Mouse (Mus musculus) naive thymus-derived CD4-positive, alpha-beta T cell, adult 2 months (primary cell): Measurements from ENCODE around the gene Rnd3.

Experiments
- DNase-seq: peaks from one replicate; pipeline ENCODE4 v3.0.0-alpha.2; 2011; ENCODE audit warnings: low read depth

Rnd3 gene

DNA sequence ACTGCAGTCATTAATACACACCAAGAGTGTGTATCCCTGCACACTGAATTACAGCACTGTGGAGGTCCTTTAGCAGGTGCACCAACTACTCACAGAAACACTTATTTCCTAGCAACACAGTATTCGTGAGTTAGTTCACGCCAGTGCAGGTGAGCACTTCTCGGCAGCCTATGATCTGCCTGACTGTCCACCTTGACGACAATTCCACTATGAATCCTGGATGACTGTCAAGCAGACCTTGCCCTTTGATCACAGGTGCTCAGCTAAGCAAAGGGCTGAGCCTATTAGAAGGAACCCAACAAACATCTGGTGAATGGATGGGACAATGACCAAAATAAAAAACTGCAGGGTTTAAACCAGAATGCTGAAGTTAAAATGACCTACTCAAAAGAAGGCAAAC, 20.8 kb downstream of the Rnd3 start:
- DNase-seq = no peak

DNA sequence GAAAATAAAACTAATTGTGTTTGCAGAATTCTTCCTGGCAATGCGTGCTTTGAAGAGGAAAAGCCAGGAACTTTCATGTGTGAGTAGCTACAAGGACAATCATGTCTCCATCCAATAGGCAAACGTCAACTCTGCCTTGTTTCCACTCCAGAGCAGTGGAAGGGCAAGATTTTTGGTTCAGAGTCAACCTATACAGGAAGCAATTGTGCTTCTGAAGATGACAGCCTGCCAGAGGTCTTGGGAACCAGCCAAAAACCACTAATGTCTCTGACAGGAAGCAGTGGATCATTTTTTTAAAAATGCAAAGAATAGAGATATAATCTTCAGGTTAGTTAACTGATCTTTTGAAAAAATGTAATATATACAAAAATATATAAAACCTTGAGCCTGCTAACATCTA, 38.6 kb downstream of the Rnd3 start:
- no peak for DNase-seq

DNA sequence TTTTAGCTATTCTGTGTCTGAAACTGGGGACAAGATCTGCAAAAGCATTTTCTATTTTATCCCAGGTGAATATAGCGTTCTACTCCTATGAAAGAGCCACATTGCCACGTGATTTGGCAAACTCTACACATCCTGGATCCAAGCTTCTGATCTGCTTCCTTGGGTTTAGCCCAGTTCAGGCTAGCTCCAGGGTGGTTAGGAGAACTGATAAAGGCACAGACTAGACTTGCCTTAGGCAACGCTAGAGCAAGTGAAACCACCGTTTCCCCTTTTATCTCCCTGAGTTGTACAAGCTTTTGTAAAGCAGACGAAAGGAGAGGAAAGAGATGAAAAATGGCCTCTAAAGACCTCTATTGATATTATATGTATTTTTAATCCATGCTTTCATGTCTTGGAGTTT, 40.3 kb downstream of the Rnd3 start:
- DNase-seq = no peak

DNA sequence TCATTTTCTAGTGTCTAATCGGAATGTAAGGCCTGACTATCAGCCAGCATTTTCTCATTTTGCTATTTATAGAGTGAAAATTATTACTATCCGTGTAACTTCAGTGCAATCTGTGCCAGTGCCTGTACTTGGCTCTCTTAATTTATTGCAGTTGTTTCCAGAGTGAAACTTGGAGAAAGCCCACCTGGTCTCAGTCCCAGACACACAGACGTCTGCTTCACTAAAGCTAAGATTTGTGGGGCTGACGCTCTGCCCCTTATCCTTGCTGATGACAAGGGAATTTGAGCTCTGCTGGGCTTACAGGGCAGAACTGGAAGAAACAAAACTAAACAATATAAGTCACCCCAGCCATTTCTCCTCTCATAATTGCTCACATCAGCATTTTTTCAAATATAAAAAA, 47.7 kb downstream of the Rnd3 start:
- DNase-seq = no peak

DNA sequence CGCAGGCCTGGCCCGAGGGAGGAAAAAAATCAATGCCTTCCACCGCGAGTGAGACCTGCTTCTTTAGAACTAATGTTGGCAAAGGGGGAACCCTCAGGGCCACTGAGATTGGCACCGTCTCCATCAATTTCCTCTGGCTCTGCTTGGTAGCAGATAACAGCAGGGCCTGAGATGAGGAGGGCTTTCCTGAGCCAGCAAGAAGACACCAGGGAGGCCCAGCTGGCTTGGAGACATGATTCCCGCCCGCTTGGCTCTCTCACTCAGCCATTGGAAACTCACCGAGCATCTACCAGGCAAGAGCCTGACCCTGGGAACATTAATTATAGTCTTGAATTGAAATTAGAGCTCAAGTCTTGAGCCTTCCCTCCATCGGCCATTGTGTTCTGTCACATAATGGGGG, 48.9 kb downstream of the Rnd3 start:
- DNase-seq = no peak

DNA sequence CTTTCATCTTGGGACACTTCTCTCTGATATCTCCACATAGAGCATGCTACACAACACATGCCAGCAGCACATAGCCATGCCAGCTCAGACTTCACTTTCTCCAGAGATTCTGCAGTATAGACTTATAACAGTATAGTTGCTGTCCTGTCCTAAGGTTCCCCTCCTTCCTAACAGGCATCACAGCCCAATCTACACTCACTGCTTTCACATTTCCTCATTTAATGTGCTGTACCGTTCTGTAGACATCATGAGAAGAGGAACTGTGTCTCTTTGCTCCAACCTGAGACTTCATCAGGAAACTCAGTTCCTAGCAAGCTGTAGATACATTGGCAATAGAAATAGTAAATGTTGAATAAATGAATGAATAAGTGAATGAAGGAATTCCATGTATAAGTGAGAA, 49.7 kb downstream of the Rnd3 start:
- DNase-seq = no peak

DNA sequence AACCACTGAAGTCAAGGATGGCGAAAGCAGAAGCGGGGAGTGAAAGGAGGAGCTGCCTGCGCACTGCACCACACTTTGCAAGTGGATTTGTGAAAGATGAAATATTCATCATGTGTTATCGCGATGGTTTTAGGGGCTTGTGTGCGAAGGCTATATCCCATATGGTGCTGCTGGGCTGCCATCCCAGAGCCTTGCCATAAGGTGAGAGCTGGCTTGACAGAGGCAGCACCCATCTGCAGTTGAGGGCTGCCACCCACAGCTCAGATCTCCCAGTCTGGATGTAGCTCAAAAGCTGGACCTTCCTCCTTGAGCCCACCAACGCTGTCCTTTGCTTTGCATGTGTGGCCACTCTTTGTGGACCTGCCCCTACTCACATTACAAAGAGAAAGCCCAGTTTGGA, 58.2 kb downstream of the Rnd3 start:
- DNase-seq = no peak

DNA sequence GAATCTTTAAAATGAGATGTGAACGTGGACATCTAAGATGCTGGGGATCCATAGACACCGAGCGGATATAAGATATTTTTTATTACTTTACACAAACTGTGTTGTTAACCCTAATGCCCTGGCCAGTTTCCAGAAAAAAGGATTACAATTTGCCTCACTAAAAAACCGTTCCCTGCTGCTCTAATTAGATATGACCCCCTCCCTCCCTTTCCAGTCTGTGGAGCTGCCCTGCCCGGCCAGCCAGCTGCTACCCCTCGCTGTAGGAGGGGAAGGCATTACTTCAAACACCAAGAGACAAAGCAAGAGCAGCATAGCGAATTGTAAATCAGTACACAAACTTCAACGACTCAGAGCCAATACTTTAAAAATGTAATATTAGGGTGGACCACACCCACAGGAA, 58.9 kb downstream of the Rnd3 start:
- DNase-seq = no peak

DNA sequence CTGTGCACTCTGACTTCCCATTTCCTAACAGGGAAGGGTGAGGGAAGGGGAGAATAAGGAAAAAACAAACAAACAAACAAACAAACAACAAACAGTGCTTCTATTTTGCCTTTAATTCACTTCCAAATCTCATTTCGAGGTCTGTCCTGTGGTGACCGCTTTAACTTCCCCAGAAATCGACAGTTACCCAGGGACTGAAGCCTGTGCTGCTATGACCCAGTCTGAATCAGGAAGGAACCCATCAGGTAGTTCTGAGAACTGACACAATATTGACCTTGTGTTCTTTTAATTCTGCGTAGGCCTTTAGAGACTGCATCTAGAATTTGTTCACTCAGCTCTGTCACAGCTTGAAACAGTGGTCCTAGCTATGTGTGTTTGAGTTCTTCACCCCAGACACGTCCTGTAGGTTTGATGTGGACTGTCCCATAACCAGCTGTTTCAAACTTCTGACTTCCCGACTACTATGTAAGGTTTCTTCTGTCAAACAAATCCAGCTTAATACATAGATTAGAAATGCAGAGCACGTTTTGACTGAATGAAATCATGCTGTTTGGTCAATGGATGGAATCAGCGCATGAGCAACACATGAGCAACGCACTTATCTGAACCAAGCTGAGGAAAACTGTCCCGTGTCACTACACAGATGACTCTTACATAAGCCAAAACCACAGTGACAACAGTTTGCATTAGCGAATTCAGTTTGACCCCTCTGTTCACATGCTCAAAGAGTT, 59.9 kb downstream of the Rnd3 start:
- no peak for DNase-seq

DNA sequence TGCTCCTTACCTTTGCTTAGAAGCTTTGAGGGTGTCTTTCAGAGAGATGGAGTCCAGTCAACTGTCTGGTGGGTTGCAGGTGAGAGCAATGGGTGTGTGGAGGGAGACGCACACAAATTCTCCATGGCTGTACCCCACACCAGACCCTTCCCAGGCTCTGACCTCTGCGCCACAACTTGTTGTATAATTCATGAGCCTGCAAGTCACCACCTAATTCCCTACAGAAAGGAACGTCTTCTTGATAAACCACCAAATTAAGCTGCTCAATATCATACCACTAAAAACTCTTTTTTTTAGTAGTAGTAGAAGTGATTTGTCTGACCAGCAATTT, 60.8 kb downstream of the Rnd3 start:
- no peak for DNase-seq

DNA sequence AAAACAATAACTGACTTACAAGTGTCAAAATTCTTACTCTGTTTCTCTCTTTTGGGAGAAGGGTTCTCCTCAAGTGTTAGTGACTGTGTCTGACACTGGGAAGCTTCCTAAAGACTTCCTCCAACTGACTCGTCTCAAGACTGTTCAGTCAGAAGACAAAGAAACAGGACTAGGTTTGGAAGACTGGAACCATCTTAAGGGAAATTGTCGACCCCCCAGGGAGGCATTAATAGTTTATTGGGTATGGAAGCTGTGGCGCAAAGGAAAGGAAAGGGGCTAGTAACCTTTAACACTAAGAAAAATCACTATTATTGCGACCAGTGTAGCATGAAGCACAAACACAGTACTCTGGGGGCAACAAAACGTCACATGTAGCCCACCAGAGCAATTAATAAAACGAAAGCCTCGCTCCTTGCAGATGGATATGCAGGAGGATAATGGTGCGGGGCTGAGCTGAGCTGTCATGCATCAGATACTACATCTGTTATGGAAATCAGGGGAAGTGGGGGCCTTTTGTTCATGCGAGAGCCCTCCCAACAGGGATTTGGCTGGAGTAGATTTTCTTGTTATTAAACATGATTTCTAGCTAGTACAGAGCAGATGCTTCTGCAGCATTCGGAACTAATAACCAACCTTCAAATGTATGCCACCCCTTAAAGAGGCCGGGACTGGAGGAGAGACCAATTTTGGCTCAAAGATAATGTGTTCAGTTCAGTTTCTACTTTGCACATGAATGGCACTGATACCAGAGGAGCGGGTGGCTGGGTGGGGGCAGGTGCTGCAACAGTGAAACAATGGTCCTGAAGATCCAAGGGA, 61.4 kb downstream of the Rnd3 start:
- no peak for DNase-seq

DNA sequence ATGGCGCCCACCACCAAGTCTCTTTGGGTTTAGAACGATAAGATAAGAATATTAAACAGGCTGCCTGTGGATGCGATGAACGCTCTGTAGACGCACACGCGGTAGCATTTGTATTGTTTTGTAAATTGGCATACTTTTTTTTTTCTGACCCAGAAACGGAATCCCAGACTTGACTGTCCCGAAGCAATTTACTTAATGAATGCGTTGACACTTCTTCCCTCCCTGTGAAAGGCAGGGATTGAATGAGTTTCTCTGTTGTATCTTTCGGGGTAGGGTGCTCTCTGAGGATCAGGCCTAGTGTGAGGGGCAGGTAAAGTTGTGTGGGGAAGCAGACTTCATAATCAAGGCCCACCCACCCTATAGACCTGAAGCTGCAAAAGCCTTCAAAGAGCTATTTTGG, 63.8 kb downstream of the Rnd3 start:
- DNase-seq = no peak

DNA sequence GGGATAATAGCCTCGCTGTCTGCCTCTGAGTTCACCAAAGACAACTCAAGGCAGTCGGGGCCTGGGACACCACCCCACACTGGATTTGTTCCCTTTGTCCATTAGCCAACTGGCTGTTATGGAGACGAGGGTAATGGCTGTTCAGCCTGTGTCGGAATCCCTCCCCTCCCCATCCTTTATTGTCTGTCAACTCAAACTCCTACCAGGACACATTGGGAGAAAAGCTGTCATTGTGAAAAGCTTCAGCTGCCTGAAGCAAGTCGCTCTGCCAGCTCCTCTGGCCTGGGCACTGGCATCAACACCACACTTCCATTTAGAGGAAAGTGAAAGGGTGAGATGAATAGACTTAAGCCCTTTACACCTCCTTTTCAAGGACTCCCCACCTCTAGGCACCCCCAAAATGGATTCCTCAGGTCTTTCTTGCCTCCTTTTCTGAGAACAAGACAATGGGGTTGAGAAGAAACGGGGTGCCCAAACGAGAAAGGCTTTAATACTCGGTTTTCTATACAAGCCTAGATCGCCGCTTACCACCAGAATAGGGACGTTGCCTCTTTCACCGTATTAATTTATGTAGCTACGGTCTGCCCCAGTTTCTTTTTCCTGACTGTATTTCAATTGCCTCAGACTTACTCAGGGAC, 66.1 kb downstream of the Rnd3 start:
- DNase-seq = no peak
